Mouse (Mus musculus) ES-E14 (cell line): ENCODE results near the gene Rab34.

Experiments
- CHD2 ChIP-seq: IDR thresholded peaks from 2 replicates; pipeline ENCODE4 v1.6.1; 2014; ENCODE audit warnings: mild to moderate bottlenecking, low read depth, low read length, inconsistent platforms
- HCFC1 ChIP-seq: IDR thresholded peaks from 2 replicates; pipeline ENCODE4 v1.6.1; 2012; ENCODE audit warnings: low read length, inconsistent platforms, borderline replicate concordance; ENCODE audit not compliant: insufficient read depth
- MAFK ChIP-seq: IDR thresholded peaks from 2 replicates; pipeline ENCODE4 v1.6.1; 2014; ENCODE audit warnings: mild to moderate bottlenecking, low read depth, low read length, inconsistent platforms; ENCODE audit not compliant: insufficient read depth

- TF ChIP-seq CHD2 = no peak
- no peak for TF ChIP-seq MAFK
- TF ChIP-seq HCFC1 = no peak
These were observed 25.7 kb upstream of the Rab34 start for GRCm38 (mm10) chr11:78162504-78162903.
